Mouse (Mus musculus): ENCODE data around the gene Rnf17. TPM values are rescaled to one million over a fixed set of nuclear protein-coding genes. Genes with fewer than 3 reads are reported as not detected.

Gene Rnf17
- not detected in 2 replicates for polyA plus RNA-seq (2012; rRNA removed)

DNA sequence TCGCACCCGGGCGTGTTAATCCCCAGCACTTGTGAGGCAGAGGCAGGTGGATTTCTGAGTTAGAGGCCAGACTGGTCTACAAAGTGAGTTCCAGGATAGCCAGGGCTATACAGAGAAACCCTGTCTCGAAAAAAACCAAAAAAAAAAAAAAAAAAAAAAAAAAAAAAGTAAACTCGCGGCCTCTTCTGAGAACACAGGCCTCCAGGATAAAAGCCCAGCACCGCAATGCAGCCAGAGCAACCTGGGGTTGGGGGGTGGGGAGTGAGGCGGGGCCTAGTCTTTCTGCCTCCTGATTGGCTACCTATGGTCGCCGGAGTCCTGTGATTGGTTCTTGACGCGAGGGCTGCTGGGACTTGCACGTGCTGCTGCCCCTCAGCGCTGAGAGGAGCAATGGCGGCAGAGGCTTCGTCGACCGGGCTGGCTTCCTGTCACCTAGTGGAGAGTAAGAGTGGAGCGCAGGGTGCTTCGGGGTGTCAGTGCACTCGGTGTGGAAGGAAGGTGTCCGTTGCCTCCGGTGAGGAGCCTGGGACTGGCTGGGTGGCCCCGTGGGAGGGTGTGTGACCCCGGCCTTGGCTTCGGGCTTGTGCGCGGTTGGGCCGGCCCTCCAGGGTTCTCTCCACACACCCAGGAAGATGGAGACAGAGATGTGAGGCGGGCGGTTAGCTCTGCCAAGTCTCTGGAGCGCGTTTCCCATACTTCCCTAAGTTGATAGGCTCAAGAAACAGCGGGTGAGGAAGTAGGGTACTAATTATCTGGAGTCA is at the start of gene Rnf17:
Rnf17 (plus strand) TSS at position 271 of the 761 bp plus-strand sequence.

DNA sequence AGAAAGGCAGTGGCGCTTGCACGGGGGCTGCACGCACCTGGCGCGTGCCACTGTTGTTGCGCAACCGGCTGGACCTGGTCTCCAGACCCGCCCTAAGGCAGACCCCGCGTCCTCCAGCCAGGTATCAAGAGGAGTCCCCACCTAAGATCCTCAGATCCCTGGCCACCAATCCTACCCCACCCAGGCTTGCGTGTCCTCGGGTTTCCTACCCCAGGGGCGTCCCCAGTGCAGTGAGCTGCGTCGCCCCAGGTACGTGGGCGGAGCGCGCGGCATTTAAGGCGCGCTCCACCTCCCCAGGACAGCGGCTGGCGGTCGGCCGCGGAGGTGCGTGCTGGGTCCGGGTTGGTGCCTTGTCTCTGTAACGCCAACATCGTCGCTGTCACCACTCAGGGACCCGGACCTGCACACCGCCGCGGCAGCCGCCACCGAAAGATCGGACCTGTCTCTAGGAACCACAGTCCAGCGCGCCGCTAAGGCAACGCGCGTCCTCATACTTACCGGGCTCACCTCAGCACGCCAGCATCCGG is 37.6 kb upstream of the Rnf17 start, which contains the start of gene Atp12a:
Atp12a (plus strand) TSS at position 358 of the 527 bp plus-strand sequence.

Other genes starting within 250 kb of the Rnf17 start
- not detected in 2 replicates for gene Gzmg, start 243.0 kb upstream of the Rnf17 start, polyA plus RNA-seq (2012; rRNA removed)
- not detected in 2 replicates for gene Gzmn, start 228.0 kb upstream of the Rnf17 start, polyA plus RNA-seq (2012; rRNA removed)
- gene Gzmf, start 191.2 kb upstream of the Rnf17 start, polyA plus RNA-seq (2012; rRNA removed), result not detected in 2 replicates
- gene Gzmc, start 167.9 kb upstream of the Rnf17 start, polyA plus RNA-seq (2012; rRNA removed), result not detected in 2 replicates
- 0.08 and 0.09 TPM in 2 replicates for gene Gzmb, start 140.3 kb upstream of the Rnf17 start, polyA plus RNA-seq (2012; rRNA removed)
- gene Atp12a, start 37.5 kb upstream of the Rnf17 start, polyA plus RNA-seq (2012; rRNA removed), result 0.25 TPM in 1 of 2 replicates, not detected in the other
- 0.14 and 0.57 TPM in 2 replicates for gene Cenpj, start 172.8 kb downstream of the Rnf17 start, polyA plus RNA-seq (2012; rRNA removed)
- 1.1 and 1.7 TPM in 2 replicates for gene Parp4, start 173.0 kb downstream of the Rnf17 start, polyA plus RNA-seq (2012; rRNA removed)